In the genomic region with DNA sequence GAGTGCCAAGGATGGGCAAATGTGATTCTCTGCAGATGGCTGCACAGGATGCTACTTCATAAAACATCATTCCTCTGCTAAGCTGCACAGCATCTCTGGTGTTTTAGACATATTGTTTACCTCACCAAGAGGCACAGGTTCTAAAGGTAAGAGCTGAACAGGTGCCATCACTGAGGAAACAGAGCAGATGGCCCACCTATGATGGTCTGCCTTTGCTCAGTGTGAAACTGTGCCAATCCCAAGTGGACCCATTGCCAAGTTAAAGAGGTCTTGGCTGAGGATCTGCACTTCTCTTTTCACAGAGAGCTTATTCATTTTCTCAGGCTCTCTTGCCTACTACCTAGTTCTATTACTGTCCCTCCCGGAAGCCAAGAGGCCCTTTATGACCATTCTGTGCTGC, we compare ENCODE assay signal across 30 mouse cellular contexts.
A peak's percentile ranks its signal among the peaks of the same experiment; 100 is the strongest.
DNase-seq lines count a peak whose midpoint lies in the region; ATAC-seq lines count a peak whose summit lies in the region.
"Had no signal": no experiment of that assay in that cellular context is flagged by ENCODE, and none has a peak within 500 bp of the region (broad histone marks: within the 10 kb centered on the region; RNA-seq: fewer than 3 reads in every experiment).

No protein-coding gene starts in this region.

- peak; percentile 91 for DNase-seq in brain, adult 2 months (ENCODE audit: low read depth, low spot score)
- DNase-seq in cerebellum, adult 11-12 months = peak; percentile 77
- peak; percentile 82 for DNase-seq in cerebellum, adult 9-11 months
- DNase-seq in testis, postnatal 14 days (ENCODE audit: low spot score) = no peak
- no peak for DNase-seq in urinary bladder, postnatal 25 days (ENCODE audit: low spot score)
- DNase-seq: adrenal gland, postnatal 10 days; gastrocnemius, postnatal 25 days; heart, adult 18-20 months; heart, postnatal 10 days; kidney, adult 9 months; kidney, postnatal 14 days; liver, embryonic 13.5 days; lung, adult 18-20 months; lung, postnatal 4 days; right cerebral cortex, adult 18-20 months; spleen, adult 18-20 months; thymus, adult 18-20 months; thymus, postnatal 25 days had no signal

- H3K27ac ChIP-seq in hindbrain, embryonic 16.5 days (ENCODE audit: low read depth, low read length) = no peak overlapping the region
- H3K27ac ChIP-seq in hindbrain, embryonic 12.5 days = no peak overlapping the region
- no peak overlapping the region for H3K27ac ChIP-seq in heart, embryonic 12.5 days (ENCODE audit: poor library complexity, severe bottlenecking)
- H3K27ac ChIP-seq: forebrain, embryonic 12.5 days; heart, embryonic 13.5 days; left cerebral cortex, adult 2 months; limb, embryonic 10.5 days; limb, embryonic 15.5 days; liver, embryonic 13.5 days; midbrain, embryonic 13.5 days had no signal

- H3K27me3 ChIP-seq in hindbrain, embryonic 16.5 days (replicated peaks; ENCODE audit: control insufficient read depth, insufficient read depth, low read length) = no peaks in the 10 kb centered on the region
- no peaks in the 10 kb centered on the region for H3K27me3 ChIP-seq in hindbrain, embryonic 12.5 days
- no peaks in the 10 kb centered on the region for H3K27me3 ChIP-seq in heart, embryonic 12.5 days (replicated peaks)
- H3K27me3 ChIP-seq: forebrain, embryonic 12.5 days; heart, embryonic 13.5 days; limb, embryonic 15.5 days; liver, embryonic 13.5 days; midbrain, embryonic 13.5 days; Patski had no signal

- H3K36me3 ChIP-seq in hindbrain, embryonic 16.5 days (ENCODE audit: control insufficient read depth, insufficient read depth, low read length) = no peaks in the 10 kb centered on the region
- no peaks in the 10 kb centered on the region for H3K36me3 ChIP-seq in hindbrain, embryonic 12.5 days
- no peaks in the 10 kb centered on the region for H3K36me3 ChIP-seq in heart, embryonic 12.5 days
- H3K36me3 ChIP-seq: forebrain, embryonic 12.5 days; heart, embryonic 13.5 days; limb, embryonic 10.5 days; limb, embryonic 15.5 days; liver, embryonic 13.5 days; midbrain, embryonic 13.5 days had no signal

- H3K4me3 ChIP-seq in hindbrain, embryonic 16.5 days (ENCODE audit: low read length) = no peak overlapping the region
- H3K4me3 ChIP-seq in hindbrain, embryonic 12.5 days = no peak overlapping the region
- no peak overlapping the region for H3K4me3 ChIP-seq in heart, embryonic 12.5 days
- H3K4me3 ChIP-seq: forebrain, embryonic 12.5 days; heart, embryonic 13.5 days; left cerebral cortex, adult 2 months; limb, embryonic 10.5 days; limb, embryonic 15.5 days; liver, embryonic 13.5 days; midbrain, embryonic 13.5 days had no signal

- WGBS in hindbrain, embryonic 16.5 days = 73% methylated on average over 1 of the region's 1 CpGs
- WGBS in hindbrain, embryonic 12.5 days = 92% methylated on average over 1 of the region's 1 CpGs
- WGBS in heart, embryonic 12.5 days = 76% methylated on average over 1 of the region's 1 CpGs

- no peak overlapping the region for H3K9ac ChIP-seq in hindbrain, embryonic 16.5 days (ENCODE audit: low read depth, low read length)
- no peak overlapping the region for H3K9ac ChIP-seq in hindbrain, embryonic 12.5 days
- no peak overlapping the region for H3K9ac ChIP-seq in heart, embryonic 12.5 days
- H3K9ac ChIP-seq: forebrain, embryonic 12.5 days; heart, embryonic 13.5 days; limb, embryonic 15.5 days; liver, embryonic 13.5 days; midbrain, embryonic 13.5 days had no signal

- no peaks in the 10 kb centered on the region for H3K4me1 ChIP-seq in hindbrain, embryonic 16.5 days (ENCODE audit: control insufficient read depth, insufficient read depth, low read depth, low read length)
- no peaks in the 10 kb centered on the region for H3K4me1 ChIP-seq in hindbrain, embryonic 12.5 days
- no peaks in the 10 kb centered on the region for H3K4me1 ChIP-seq in heart, embryonic 12.5 days (replicated peaks)
- H3K4me1 ChIP-seq: forebrain, embryonic 12.5 days; heart, embryonic 13.5 days; limb, embryonic 10.5 days; limb, embryonic 15.5 days; liver, embryonic 13.5 days; midbrain, embryonic 13.5 days had no signal

- ATAC-seq in hindbrain, embryonic 16.5 days = peak; percentile 34; the same call in 1 of the 2 replicates
- no peak for ATAC-seq in hindbrain, embryonic 12.5 days (ENCODE audit: low FRiP score)
- no peak for ATAC-seq in heart, embryonic 12.5 days (ENCODE audit: insufficient number of reproducible peaks, low FRiP score)
- ATAC-seq: intestine, postnatal 0 days; lung, postnatal 0 days; midbrain, embryonic 13.5 days; Patski had no signal

- no peaks in the 10 kb centered on the region for H3K9me3 ChIP-seq in hindbrain, embryonic 16.5 days (ENCODE audit: control insufficient read depth, low read length)
- H3K9me3 ChIP-seq in hindbrain, embryonic 12.5 days (replicated peaks) = no peaks in the 10 kb centered on the region
- no peaks in the 10 kb centered on the region for H3K9me3 ChIP-seq in heart, embryonic 12.5 days (replicated peaks)
- H3K9me3 ChIP-seq: forebrain, embryonic 12.5 days; heart, embryonic 13.5 days; limb, embryonic 10.5 days; limb, embryonic 15.5 days; liver, embryonic 13.5 days; midbrain, embryonic 13.5 days had no signal

- no peak overlapping the region for H3K4me2 ChIP-seq in hindbrain, embryonic 16.5 days (ENCODE audit: low read length)
- H3K4me2 ChIP-seq in hindbrain, embryonic 12.5 days (replicated peaks) = no peak overlapping the region
- H3K4me2 ChIP-seq in heart, embryonic 12.5 days = no peak overlapping the region
- H3K4me2 ChIP-seq: forebrain, embryonic 12.5 days; heart, embryonic 13.5 days; limb, embryonic 15.5 days; liver, embryonic 13.5 days; midbrain, embryonic 13.5 days had no signal

Comparison
In these comparisons a context has a peak if more than half of its experiments do, and no peak if none do; other contexts are left out.
1. DNase-seq: peak in brain, adult 2 months (single experiment), cerebellum, adult 11-12 months (single experiment) and cerebellum, adult 9-11 months (single experiment); none in testis, postnatal 14 days (single experiment) and urinary bladder, postnatal 25 days (single experiment).